Mouse (Mus musculus) heart, embryonic 14.5 days (tissue): Measurements from ENCODE around the gene Cebpb. TPM values are rescaled to one million over a fixed set of nuclear protein-coding genes. Genes with fewer than 3 reads are reported as not detected.
"Not testable (repeated sequence)": the region's sequence is repeated elsewhere in the genome, so short reads cannot be mapped to it uniquely, and the experiment has no call there.

Source experiments
- ATAC-seq: fragments of 200-750 bp; cut with Nextera tagmentation; 2 replicates; pipeline ENCODE4 v1.8.0; 2017; ENCODE audit warnings: low read depth, moderate TSS enrichment; ENCODE audit not compliant: insufficient number of reproducible peaks, insufficient read depth, low FRiP score
- H3K27ac ChIP-seq, 2 experiments: fragments of 200-500 bp in 1 of 2; fragments of 300-500 bp in 1 of 2; sonication (generic) in 1 of 2; replicated peaks in 1 of 2; 2 replicates each; pipeline ENCODE4 v1.5.1; 2012 to 2014; ENCODE audit warnings: low read depth in 2 of 2, low read length in 2 of 2, control low read depth in 1 of 2, mild to moderate bottlenecking in 1 of 2, mixed read lengths in 1 of 2; ENCODE audit not compliant: control insufficient read depth in 1 of 2, insufficient read depth in 1 of 2
- H3K27me3 ChIP-seq: fragments of 300-500 bp; sonication (generic); 2 replicates; pipeline ENCODE4 v1.6.1; 2014; ENCODE audit warnings: mild to moderate bottlenecking, low read length, control low read depth; ENCODE audit not compliant: control insufficient read depth, insufficient read depth
- H3K36me3 ChIP-seq: fragments of 300-500 bp; sonication (generic); 2 replicates; pipeline ENCODE4 v1.6.1; 2014; ENCODE audit warnings: mild to moderate bottlenecking, control low read depth, low read length, mixed read lengths; ENCODE audit not compliant: control insufficient read depth, insufficient read depth
- H3K4me1 ChIP-seq, 2 experiments: fragments of 200-500 bp in 1 of 2; fragments of 300-500 bp in 1 of 2; sonication (generic) in 1 of 2; 2 replicates each; pipeline ENCODE4 v1.6.1; 2012 to 2014; ENCODE audit warnings: low read length in 2 of 2, control low read depth in 1 of 2, mixed read lengths in 1 of 2; ENCODE audit not compliant: control insufficient read depth in 2 of 2, insufficient read depth in 2 of 2
- H3K4me2 ChIP-seq: fragments of 300-500 bp; sonication (generic); 2 replicates; pipeline ENCODE4 v1.6.1; 2014; ENCODE audit warnings: mild to moderate bottlenecking, low read length
- H3K4me3 ChIP-seq, 2 experiments: fragments of 200-500 bp in 1 of 2; fragments of 300-500 bp in 1 of 2; sonication (generic) in 1 of 2; 2 replicates each; pipeline ENCODE4 v1.5.1; 2012 to 2014; ENCODE audit warnings: low read length in 2 of 2, mild to moderate bottlenecking in 2 of 2, control low read depth in 1 of 2, low read depth in 1 of 2, moderate library complexity in 1 of 2; ENCODE audit not compliant: control insufficient read depth in 1 of 2, insufficient read depth in 1 of 2
- H3K9ac ChIP-seq: fragments of 300-500 bp; sonication (generic); 2 replicates; pipeline ENCODE4 v1.6.1; 2014; ENCODE audit warnings: mild to moderate bottlenecking, low read length
- H3K9me3 ChIP-seq: fragments of 300-500 bp; sonication (generic); 2 replicates; pipeline ENCODE4 v1.6.1; 2016; ENCODE audit warnings: low read length, control low read depth; ENCODE audit not compliant: control insufficient read depth
- WGBS: fragments of 180-500 bp; shearing (Covaris S2); extraction: QIAGEN DNeasy Blood & Tissue Kit; methylation state at CpG from one replicate; pipeline ENCODE4 v1.1.7; 2014; 5-methylcytosine and 5-hydroxymethylcytosine counted together
- polyA plus RNA-seq: library from polyadenylated mRNA; unstranded; fragments of >200 nt; fragmentation: Nextera tagmentation; extraction: Ambion mirVana; gene quantifications from 2 replicates; pipeline ENCODE4 v1.2.1, GENCODE M21; 2014

Gene Cebpb
- 14.2 and 17.0 TPM in 2 replicates for polyA plus RNA-seq

- under 1% methylated on average over 99 of the region's 147 CpGs for WGBS
- H3K4me1 ChIP-seq, result peaks cover 6 to 9% of the 10 kb centered on the region in 2 experiments; a peak in 3 of 4 replicates
- peak within 1 kb of the TSS; percentile 84 for H3K9ac ChIP-seq
- peak within 1 kb of the TSS; percentile 98 for H3K4me2 ChIP-seq
- H3K27me3 ChIP-seq, result 0 out of 2 replicates have a peak, but pooled peaks cover 9% of the 10 kb centered on the region
- no peaks in the 10 kb centered on the region for H3K36me3 ChIP-seq
- ATAC-seq, result peak; percentile 55
- H3K27ac ChIP-seq, result peak within 1 kb of the TSS; percentile 56 to 79
- H3K4me3 ChIP-seq, result peak within 1 kb of the TSS; percentile 63 to 74
- H3K9me3 ChIP-seq, result no peaks in the 10 kb centered on the region
Measured at GRCm38 (mm10) chr2:167688498-167689451, at the start of gene Cebpb. Gene Cebpb, plus strand, starts transcription at chr2:167688915.

GRCm38 (mm10) chr2:167640279-167640678 is 48.4 kb upstream of the Cebpb start:
- Histone ChIP-seq H3K36me3 (peaks cover 23% of the 10 kb centered on the region), H3K4me1 (no peaks in the 10 kb centered on the region), H3K27me3 (no peaks in the 10 kb centered on the region), H3K9me3 (no peaks in the 10 kb centered on the region), H3K4me3 (no peak overlapping the region), H3K9ac (no peak overlapping the region), H3K27ac (no peak overlapping the region), H3K4me2 (no peak overlapping the region)
- 76% methylated on average over 3 of the region's 3 CpGs for WGBS
- ATAC-seq, result no peak

GRCm38 (mm10) chr2:167641337-167641736 is 47.4 kb upstream of the Cebpb start:
- ATAC-seq, result no peak

GRCm38 (mm10) chr2:167642164-167642563 is 46.6 kb upstream of the Cebpb start:
- WGBS, result 92% methylated on average over 6 of the region's 6 CpGs
- Histone ChIP-seq H3K36me3 (peaks cover 33% of the 10 kb centered on the region), H3K27me3 (no peaks in the 10 kb centered on the region)

More at GRCm38 (mm10) chr2:167641337-167641736, 47.4 kb upstream of the Cebpb start:
- WGBS, result 45% methylated on average over 8 of the region's 8 CpGs
- Histone ChIP-seq H3K36me3 (peaks cover 33% of the 10 kb centered on the region), H3K4me2 (no peak overlapping the region), H3K4me3 (no peak overlapping the region), H3K9ac (no peak overlapping the region), H3K27ac (no peak overlapping the region), H3K4me1 (no peaks in the 10 kb centered on the region), H3K9me3 (no peaks in the 10 kb centered on the region), H3K27me3 (no peaks in the 10 kb centered on the region)

GRCm38 (mm10) chr2:167643356-167644052 is 45.2 kb upstream of the Cebpb start:
- H3K4me1 ChIP-seq, H3K27ac ChIP-seq, H3K9me3 ChIP-seq, ATAC-seq, H3K9ac ChIP-seq, H3K27me3 ChIP-seq, H3K4me2 ChIP-seq, H3K4me3 ChIP-seq: not testable (repeated sequence)
- peaks cover 45% of the 10 kb centered on the region for H3K36me3 ChIP-seq
- 84% methylated on average over 12 of the region's 13 CpGs for WGBS

More at GRCm38 (mm10) chr2:167642164-167642563, 46.6 kb upstream of the Cebpb start:
- no peak for ATAC-seq
- H3K4me1 ChIP-seq, result no peaks in the 10 kb centered on the region
- no peak overlapping the region for H3K4me2 ChIP-seq
- H3K27ac ChIP-seq, result no peak overlapping the region
- H3K9me3 ChIP-seq, result no peaks in the 10 kb centered on the region
- H3K4me3 ChIP-seq, result no peak overlapping the region
- no peak overlapping the region for H3K9ac ChIP-seq

- no peak overlapping the region for H3K4me3 ChIP-seq
- ATAC-seq, result no peak
- WGBS, result 71% methylated on average over 4 of the region's 4 CpGs
- no peaks in the 10 kb centered on the region for H3K9me3 ChIP-seq
- no peaks in the 10 kb centered on the region for H3K4me1 ChIP-seq
- peaks cover 51% of the 10 kb centered on the region for H3K36me3 ChIP-seq
- no peak overlapping the region for H3K4me2 ChIP-seq
- no peak overlapping the region for H3K27ac ChIP-seq
- no peaks in the 10 kb centered on the region for H3K27me3 ChIP-seq
- H3K9ac ChIP-seq, result no peak overlapping the region
Measured at GRCm38 (mm10) chr2:167646411-167646810, 42.3 kb upstream of the Cebpb start.

GRCm38 (mm10) chr2:167649290-167650032 is 39.3 kb upstream of the Cebpb start:
- H3K4me3 ChIP-seq, result no peak overlapping the region
- H3K27ac ChIP-seq, result no peak overlapping the region
- no peaks in the 10 kb centered on the region for H3K27me3 ChIP-seq
- no peak overlapping the region for H3K4me2 ChIP-seq
- H3K9ac ChIP-seq, result no peak overlapping the region
- no peaks in the 10 kb centered on the region for H3K9me3 ChIP-seq
- H3K36me3 ChIP-seq, result peaks cover 62% of the 10 kb centered on the region
- no peaks in the 10 kb centered on the region for H3K4me1 ChIP-seq
- ATAC-seq, result no peak
- WGBS, result 84% methylated on average over 12 of the region's 12 CpGs
